Mouse (Mus musculus) layer of hippocampus, adult 11-12 months (tissue): ENCODE results near the gene Vmn1r213.

ENCODE experiments used
- DNase-seq: peaks from one replicate; pipeline ENCODE4 v3.0.0; 2022; ENCODE audit warnings: low spot score

Gene Vmn1r213

DNA sequence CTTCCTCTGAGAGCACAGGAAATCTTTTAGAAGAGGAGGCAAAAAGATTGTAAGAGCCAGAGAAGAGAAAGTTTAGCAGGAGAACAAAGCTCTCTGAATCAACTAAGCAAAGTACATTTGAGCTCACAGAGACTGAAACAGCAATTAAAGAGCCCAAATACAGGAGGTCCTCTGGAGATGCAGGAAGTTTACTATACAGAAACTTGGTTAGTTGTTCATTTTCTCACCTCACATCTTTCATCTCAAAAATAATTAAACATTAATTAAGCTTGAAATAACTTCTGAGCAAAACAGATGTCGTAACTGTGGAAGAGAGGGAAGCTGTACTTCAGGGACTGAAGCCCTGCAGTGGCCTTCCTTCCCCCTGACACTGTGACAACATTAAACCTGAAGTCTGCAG is at the start of gene Vmn1r213:
Gene Vmn1r213, plus strand, starts transcription at position 301 of the 400 bp plus-strand sequence.
- no peak for DNase-seq

DNA sequence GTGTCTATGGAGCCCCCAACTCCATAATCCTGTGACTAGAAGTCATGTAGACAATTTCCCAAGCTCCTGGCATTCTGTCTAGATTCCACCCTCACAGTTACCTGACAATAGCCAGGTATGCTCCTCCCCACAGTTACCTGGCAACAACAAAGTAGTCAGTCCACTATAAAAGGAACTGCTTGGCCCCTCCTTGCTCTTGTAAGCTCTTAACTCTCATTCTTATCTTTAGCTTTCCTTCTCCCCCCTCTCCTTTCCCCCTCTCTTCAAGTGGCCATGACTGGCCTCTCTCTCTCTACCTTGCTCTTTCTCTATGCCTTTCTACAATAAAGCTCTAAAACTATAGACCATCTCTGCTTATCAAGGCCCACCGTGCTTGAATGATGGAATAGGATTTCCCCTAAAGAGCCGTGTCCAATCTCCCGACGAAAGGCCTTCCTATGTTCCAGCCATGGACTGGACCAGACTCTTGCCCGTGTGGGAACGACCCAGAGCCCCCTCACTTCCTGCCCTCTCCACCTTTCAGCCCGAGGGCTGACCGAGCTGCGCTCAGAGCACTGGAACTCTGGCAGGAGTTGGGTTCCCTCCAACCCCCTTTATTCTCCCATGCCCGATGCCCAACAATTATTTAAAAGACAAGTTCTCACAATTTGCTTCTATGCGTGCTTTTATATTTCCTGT is 17.1 kb upstream of the Vmn1r213 start:
- DNase-seq = no peak

DNA sequence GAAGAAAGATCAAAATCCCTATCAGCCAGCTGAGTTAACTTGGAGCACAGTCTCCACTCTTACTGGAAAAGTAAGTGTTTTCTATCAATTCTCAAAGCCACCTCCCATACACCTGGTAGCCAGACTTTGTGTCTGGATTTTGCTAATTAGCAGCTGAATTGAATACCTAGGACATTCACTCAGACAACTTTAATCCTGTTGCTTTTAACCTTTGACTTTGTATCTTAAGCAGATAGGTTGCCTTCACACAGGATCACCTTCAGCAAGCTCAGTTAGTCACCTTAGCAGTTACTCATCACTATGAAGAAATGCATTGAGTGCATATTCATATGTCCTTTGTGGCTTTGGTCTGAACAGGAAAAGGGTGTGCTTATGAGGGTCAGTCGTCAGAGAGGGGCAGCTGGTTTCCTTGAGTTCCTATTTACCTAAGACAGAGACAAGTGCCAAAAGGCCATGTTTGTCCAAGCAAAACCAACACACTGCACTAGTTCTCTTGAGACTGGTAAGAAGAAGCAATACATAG is 15.2 kb upstream of the Vmn1r213 start:
- DNase-seq = no peak

DNA sequence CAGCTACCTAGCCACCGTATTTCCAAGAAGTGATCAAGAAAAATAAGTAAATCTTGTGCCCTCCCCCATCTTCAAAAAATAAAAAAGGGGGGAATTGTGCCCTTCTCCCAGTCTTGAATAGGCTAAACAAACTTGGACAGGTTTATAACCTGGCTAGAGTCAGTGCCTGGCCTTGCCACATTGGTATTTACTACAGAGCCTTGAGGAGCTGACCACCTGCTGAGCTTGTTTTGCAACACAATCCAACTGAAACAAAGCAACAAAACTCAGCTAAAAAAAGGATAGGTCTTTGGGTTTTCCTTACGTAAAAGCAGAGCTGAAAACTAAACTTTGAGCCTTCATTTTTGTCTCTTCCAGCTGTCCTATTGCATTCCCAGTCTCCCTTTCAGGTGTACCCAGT is 14.7 kb upstream of the Vmn1r213 start:
- no peak for DNase-seq

DNA sequence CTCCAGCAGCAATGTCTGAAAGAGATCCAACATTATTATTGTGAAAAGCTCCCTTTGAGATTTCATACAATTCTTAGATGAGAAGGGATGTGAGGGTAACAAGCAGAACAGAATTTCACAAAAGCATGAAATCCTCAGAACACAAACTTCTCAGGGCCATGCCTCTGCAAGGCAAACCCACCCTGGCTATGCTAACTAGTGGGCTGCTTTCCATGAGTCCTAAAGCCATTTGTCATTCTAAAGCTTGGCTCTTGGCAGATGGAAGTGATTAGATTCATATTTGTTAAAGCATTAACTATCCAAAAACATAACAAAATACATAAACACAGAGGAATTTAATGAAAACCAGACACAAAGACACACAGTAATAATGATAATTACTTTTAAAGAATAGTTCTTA is 10.7 kb downstream of the Vmn1r213 start:
- no peak for DNase-seq

DNA sequence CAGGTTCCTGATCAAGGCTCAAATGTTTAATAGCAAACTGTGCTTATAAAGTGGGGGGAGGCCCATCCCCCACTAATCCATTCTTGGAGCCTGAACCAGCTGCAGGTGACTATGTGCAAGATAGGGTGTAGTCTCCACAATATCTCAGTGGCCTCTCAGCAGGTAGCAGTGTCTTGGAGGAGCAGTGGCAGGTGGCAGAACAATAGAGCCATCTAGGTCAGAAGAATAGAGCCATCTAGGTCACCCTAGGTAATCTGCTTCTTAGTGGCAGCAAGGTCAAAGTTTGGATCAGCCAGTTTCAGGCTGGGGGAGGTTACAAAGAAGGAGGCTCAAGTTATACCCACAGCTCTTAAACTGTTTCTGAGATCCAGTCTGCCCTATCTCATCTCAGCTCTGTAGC is 17.4 kb downstream of the Vmn1r213 start:
- DNase-seq = no peak

DNA sequence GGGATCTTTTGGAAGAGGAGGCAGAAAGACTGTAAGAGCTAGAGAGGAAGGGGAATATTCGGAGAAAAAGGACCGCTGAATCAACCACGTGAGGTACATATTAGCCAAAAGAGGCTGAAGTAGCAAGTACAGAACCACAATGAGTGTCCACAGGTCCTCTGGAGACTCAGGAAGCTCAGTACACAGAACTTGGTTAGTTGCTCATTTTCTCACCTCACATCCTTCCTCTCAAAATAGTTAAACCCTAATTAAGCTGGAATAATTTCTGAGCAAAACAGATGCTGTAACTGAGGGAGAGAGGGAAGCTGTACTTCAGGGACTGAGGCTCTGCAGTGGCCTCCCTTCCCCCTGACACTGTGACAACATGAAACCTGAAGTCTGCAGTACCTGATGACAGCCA is 22.7 kb downstream of the Vmn1r213 start, which contains the start of gene Vmn1r214:
Gene Vmn1r214, plus strand, starts transcription at position 301 of the 400 bp plus-strand sequence.
- DNase-seq = no peak

DNA sequence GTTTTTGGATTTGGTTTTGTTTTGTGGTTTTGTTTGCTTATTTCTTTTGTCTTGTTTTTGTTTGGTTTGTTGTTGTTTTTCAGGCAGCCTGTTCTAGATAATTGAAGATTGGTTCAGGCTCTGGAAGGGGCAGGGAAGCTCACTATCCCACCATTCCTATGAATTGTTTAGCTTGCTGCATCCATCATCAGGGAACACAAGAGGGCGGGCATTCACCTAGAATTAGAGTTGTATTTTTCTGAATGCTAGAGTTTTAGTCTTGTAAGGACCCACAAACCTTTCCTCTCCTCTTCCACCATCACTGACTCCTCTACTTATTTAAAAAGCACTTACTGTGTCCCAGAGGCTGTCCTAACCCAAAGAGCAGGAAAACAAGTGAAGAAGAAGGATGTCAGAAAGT is 50.3 kb downstream of the Vmn1r213 start:
- DNase-seq = no peak
